ENCODE assay signal across 20 mouse cellular contexts in the genomic region with DNA sequence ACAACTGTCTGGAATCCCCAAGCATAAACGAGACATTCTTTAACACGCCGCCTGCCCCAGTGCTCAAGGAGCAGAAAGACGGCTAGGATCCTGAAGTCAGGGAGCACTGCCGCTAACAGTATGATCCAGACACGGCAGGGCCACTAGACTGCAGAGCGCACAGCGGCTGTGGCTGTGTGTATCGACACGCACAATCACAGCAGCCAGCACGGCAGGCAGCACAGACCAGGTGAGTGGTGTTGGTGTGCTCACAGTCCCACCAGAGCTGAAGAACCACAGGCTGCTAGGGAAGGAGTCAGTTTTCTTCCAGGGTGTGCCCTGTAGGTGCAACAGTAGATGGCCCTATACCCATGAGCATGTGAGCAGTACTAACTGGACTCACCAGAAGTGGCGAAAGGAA. TPM values are rescaled to one million over a fixed set of nuclear protein-coding genes. Genes with fewer than 3 reads are reported as not detected.
DNase-seq lines count a peak whose midpoint lies in the region; ATAC-seq and TF ChIP-seq lines count a peak whose summit lies in the region.
"Had no signal": no experiment of that assay in that cellular context is flagged by ENCODE, and none has a peak within 500 bp of the region (broad histone marks: within the 10 kb centered on the region; RNA-seq: fewer than 3 reads in every experiment).

No protein-coding gene starts in this region.

- H3K4me1 ChIP-seq in intestine, embryonic 15.5 days (replicated peaks), result 0 out of 2 replicates have a peak, but pooled peaks cover 5% of the 10 kb centered on the region
- 0 out of 2 replicates have a peak, but pooled peaks cover 5% of the 10 kb centered on the region for H3K4me1 ChIP-seq in intestine, postnatal 0 days (replicated peaks; ENCODE audit: control insufficient read depth, insufficient read depth, low read length)
- H3K4me1 ChIP-seq in midbrain, embryonic 16.5 days (ENCODE audit: control insufficient read depth, insufficient read depth, low read length), result peaks cover 7% of the 10 kb centered on the region; the same call in 1 of the 2 replicates
- 0 out of 2 replicates have a peak, but pooled peaks cover 3% of the 10 kb centered on the region for H3K4me1 ChIP-seq in midbrain, embryonic 11.5 days (ENCODE audit: control insufficient read depth, insufficient read depth, low read length)

- H3K9me3 ChIP-seq in intestine, embryonic 15.5 days, result no peaks in the 10 kb centered on the region
- H3K9me3 ChIP-seq in intestine, postnatal 0 days (ENCODE audit: control insufficient read depth), result no peaks in the 10 kb centered on the region
- no peaks in the 10 kb centered on the region for H3K9me3 ChIP-seq in midbrain, embryonic 16.5 days (replicated peaks; ENCODE audit: control insufficient read depth, low read length, poor library complexity, severe bottlenecking)
- H3K9me3 ChIP-seq in midbrain, embryonic 11.5 days (ENCODE audit: control insufficient read depth, low read length), result no peaks in the 10 kb centered on the region
- H3K9me3 ChIP-seq: hindbrain, embryonic 12.5 days; kidney, embryonic 15.5 days; limb, embryonic 13.5 days; liver, embryonic 13.5 days; lung, embryonic 15.5 days had no signal

- H3K4me3 ChIP-seq in intestine, embryonic 15.5 days (replicated peaks), result no peak overlapping the region
- no peak overlapping the region for H3K4me3 ChIP-seq in intestine, postnatal 0 days (ENCODE audit: low read depth, low read length)
- no peak overlapping the region for H3K4me3 ChIP-seq in midbrain, embryonic 16.5 days (ENCODE audit: low read depth, low read length)
- H3K4me3 ChIP-seq in midbrain, embryonic 11.5 days (ENCODE audit: low read depth, low read length), result no peak overlapping the region
- H3K4me3 ChIP-seq: hindbrain, embryonic 12.5 days; kidney, embryonic 15.5 days; limb, embryonic 13.5 days; liver, embryonic 13.5 days; lung, embryonic 15.5 days; myocyte had no signal

- no peak for DNase-seq in midbrain, embryonic 11.5 days (ENCODE audit: low spot score, missing footprints)
- DNase-seq in Patski (ENCODE audit: low read depth, low spot score), result no peak
- DNase-seq in gastrocnemius, postnatal 36 days, result no peak
- no peak for DNase-seq in left cerebral cortex, postnatal 14 days (ENCODE audit: low spot score in 2 of 2)
- DNase-seq: adrenal gland, adult 2 months; B cell, adult 2 months; cerebellum, adult 9-11 months; gastrocnemius, postnatal 10 days; heart, postnatal 10 days; liver, embryonic 13.5 days; spleen, adult 18-20 months had no signal

- H3K4me2 ChIP-seq in intestine, embryonic 15.5 days (replicated peaks), result no peak overlapping the region
- H3K4me2 ChIP-seq in intestine, postnatal 0 days (replicated peaks; ENCODE audit: low read depth), result no peak overlapping the region
- H3K4me2 ChIP-seq in midbrain, embryonic 16.5 days (ENCODE audit: low read length), result no peak overlapping the region
- no peak overlapping the region for H3K4me2 ChIP-seq in midbrain, embryonic 11.5 days
- H3K4me2 ChIP-seq: hindbrain, embryonic 12.5 days; kidney, embryonic 15.5 days; limb, embryonic 13.5 days; liver, embryonic 13.5 days; lung, embryonic 15.5 days had no signal

- POLR2A ChIA-PET in Patski (lab: Charles Lee), result no interaction called here

- CTCF ChIA-PET in Patski (lab: Charles Lee), result no interaction called here

- H3K9ac ChIP-seq in intestine, embryonic 15.5 days, result no peak overlapping the region
- no peak overlapping the region for H3K9ac ChIP-seq in intestine, postnatal 0 days (ENCODE audit: low read depth, low read length)
- no peak overlapping the region for H3K9ac ChIP-seq in midbrain, embryonic 16.5 days (ENCODE audit: low read depth, low read length)
- no peak overlapping the region for H3K9ac ChIP-seq in midbrain, embryonic 11.5 days (ENCODE audit: low read length)
- H3K9ac ChIP-seq: hindbrain, embryonic 12.5 days; kidney, embryonic 15.5 days; limb, embryonic 13.5 days; liver, embryonic 13.5 days; lung, embryonic 15.5 days had no signal

- 0 out of 2 replicates have a peak, but pooled peaks have one; percentile 15 for ATAC-seq in intestine, embryonic 15.5 days
- ATAC-seq in intestine, postnatal 0 days, result no peak
- ATAC-seq in midbrain, embryonic 16.5 days, result 0 out of 2 replicates have a peak, but pooled peaks have one; percentile 25
- no peak for ATAC-seq in midbrain, embryonic 11.5 days (ENCODE audit: low FRiP score)
- peak; percentile 44 for ATAC-seq in Patski
- ATAC-seq: forebrain, embryonic 14.5 days had no signal

- in situ Hi-C loops in Patski (cut with MboI; ENCODE audit: low pct_unique_long_range_greater_than_20kb), result no loop called here

- H3K36me3 ChIP-seq in intestine, embryonic 15.5 days, result peaks cover 3% of the 10 kb centered on the region; the same call in 1 of the 2 replicates
- H3K36me3 ChIP-seq in intestine, postnatal 0 days (ENCODE audit: control insufficient read depth, insufficient read depth), result peaks cover 3% of the 10 kb centered on the region; the same call in 1 of the 2 replicates
- H3K36me3 ChIP-seq in midbrain, embryonic 16.5 days (ENCODE audit: control insufficient read depth, insufficient read depth, low read length), result no peaks in the 10 kb centered on the region
- H3K36me3 ChIP-seq in midbrain, embryonic 11.5 days (ENCODE audit: control insufficient read depth, insufficient read depth, low read length), result 0 out of 2 replicates have a peak, but pooled peaks cover 3% of the 10 kb centered on the region
- H3K36me3 ChIP-seq: lung, embryonic 15.5 days had no signal

- H3K27ac ChIP-seq in intestine, embryonic 15.5 days, result no peak overlapping the region
- H3K27ac ChIP-seq in intestine, postnatal 0 days (ENCODE audit: low read depth, low read length), result no peak overlapping the region
- no peak overlapping the region for H3K27ac ChIP-seq in midbrain, embryonic 16.5 days (ENCODE audit: low read length)
- no peak overlapping the region for H3K27ac ChIP-seq in midbrain, embryonic 11.5 days (ENCODE audit: low read depth, low read length)
- H3K27ac ChIP-seq: hindbrain, embryonic 12.5 days; kidney, embryonic 15.5 days; limb, embryonic 13.5 days; liver, embryonic 13.5 days; lung, embryonic 15.5 days had no signal

- intact Hi-C loops in gastrocnemius, postnatal 36 days (cut with DNase I), result no loop called here
- intact Hi-C loops in left cerebral cortex, postnatal 14 days (cut with DNase I), result no loop called here

- H3K27me3 ChIP-seq in intestine, embryonic 15.5 days (replicated peaks), result no peaks in the 10 kb centered on the region
- H3K27me3 ChIP-seq in intestine, postnatal 0 days (replicated peaks; ENCODE audit: control insufficient read depth, insufficient read depth, low read length), result no peaks in the 10 kb centered on the region
- no peaks in the 10 kb centered on the region for H3K27me3 ChIP-seq in midbrain, embryonic 16.5 days (ENCODE audit: control insufficient read depth, insufficient read depth, low read depth, low read length)
- no peaks in the 10 kb centered on the region for H3K27me3 ChIP-seq in midbrain, embryonic 11.5 days (ENCODE audit: control insufficient read depth, insufficient read depth, low read length)
- H3K27me3 ChIP-seq in Patski, result no peaks in the 10 kb centered on the region
- H3K27me3 ChIP-seq: hindbrain, embryonic 12.5 days; kidney, embryonic 15.5 days; limb, embryonic 13.5 days; liver, embryonic 13.5 days; lung, embryonic 15.5 days had no signal

- WGBS in intestine, embryonic 15.5 days, result 71% methylated on average over 12 of the region's 12 CpGs
- 77% methylated on average over 12 of the region's 12 CpGs for WGBS in intestine, postnatal 0 days
- 85% methylated on average over 12 of the region's 12 CpGs for WGBS in midbrain, embryonic 16.5 days
- 91% methylated on average over 12 of the region's 12 CpGs for WGBS in midbrain, embryonic 11.5 days

- no peak for TF ChIP-seq CTCF in intestine, postnatal 0 days (IDR thresholded peaks at IDR 0.05; ENCODE audit: low read depth)
- no peak for TF ChIP-seq CTCF in Patski (IDR thresholded peaks at IDR 0.05)

RNA-seq across cellular contexts. Expression of gene Lemd3, which starts 17.4 kb away (rescaled TPM):
- polyA plus RNA-seq in intestine, embryonic 15.5 days (2015; fragmentation: Nextera tagmentation; extraction: Ambion mirVana), result 2.3 and 2.6 TPM in 2 replicates
- polyA plus RNA-seq in intestine, postnatal 0 days (2015; fragmentation: Nextera tagmentation; extraction: Ambion mirVana), result 2.6 and 2.7 TPM in 2 replicates
- 2.7 and 3.3 TPM in 2 replicates for polyA plus RNA-seq in midbrain, embryonic 16.5 days (2015; fragmentation: Nextera tagmentation; extraction: Ambion mirVana)
- 4.6 and 4.8 TPM in 2 replicates for polyA plus RNA-seq in midbrain, embryonic 11.5 days (2014; fragmentation: Nextera tagmentation; extraction: Ambion mirVana)
- 12.4 TPM for polyA plus RNA-seq in Patski (2021)
- total RNA-seq in gastrocnemius, postnatal 36 days (2021), result 10 to 100 TPM in 1 of 2 experiments, 1 to 10 TPM in 1; 8.7 to 10.0 TPM
- 10 to 100 TPM; 35.9 to 36.1 TPM for total RNA-seq in left cerebral cortex, postnatal 14 days (2021)

Comparison
In these comparisons a context has a peak if more than half of its experiments do, and no peak if none do; other contexts are left out.
1. ATAC-seq: peak in intestine, embryonic 15.5 days (single experiment), midbrain, embryonic 16.5 days (single experiment) and Patski (single experiment); none in intestine, postnatal 0 days (single experiment) and midbrain, embryonic 11.5 days (single experiment).